Mouse (Mus musculus) MEL (cell line): ENCODE results near the gene Dgkz. TPM values are rescaled to one million over a fixed set of nuclear protein-coding genes. Genes with fewer than 3 reads are reported as not detected.

Source experiments
- DNase-seq: peaks from one replicate; pipeline ENCODE4 v3.0.0; 2011; ENCODE audit warnings: low read depth, low spot score
- H3K27ac ChIP-seq: 2 replicates; pipeline ENCODE4 v1.5.1; 2012; ENCODE audit warnings: low read depth, mild to moderate bottlenecking, control low read depth, low read length, moderate library complexity; ENCODE audit not compliant: control insufficient read depth
- H3K27me3 ChIP-seq, 2 experiments: fragments of 150-350 bp in 1 of 2; sonication (generic) in 1 of 2; 2 replicates each; pipeline ENCODE4 v1.6.1; 2012; ENCODE audit warnings: low read length in 2 of 2, mild to moderate bottlenecking in 2 of 2, improper control_type of control experiment in 1 of 2, moderate library complexity in 1 of 2; ENCODE audit not compliant: insufficient read depth in 2 of 2, control insufficient read depth in 1 of 2
- H3K36me3 ChIP-seq, 2 experiments: 2 replicates each; pipeline ENCODE4 v1.6.1; 2012 to 2014; ENCODE audit warnings: low read length in 2 of 2, improper control_type of control experiment in 1 of 2, inconsistent platforms in 1 of 2, mild to moderate bottlenecking in 1 of 2; ENCODE audit not compliant: insufficient read depth in 2 of 2, control insufficient read depth in 1 of 2
- H3K4me1 ChIP-seq, 2 experiments: fragments of 150-350 bp in 1 of 2; sonication (generic) in 1 of 2; 2 replicates each; pipeline ENCODE4 v1.6.1; 2012; ENCODE audit warnings: low read length in 2 of 2, improper control_type of control experiment in 1 of 2, mild to moderate bottlenecking in 1 of 2; ENCODE audit not compliant: insufficient read depth in 2 of 2, control insufficient read depth in 1 of 2
- H3K4me3 ChIP-seq, 2 experiments: fragments of 150-350 bp in 1 of 2; sonication (generic) in 1 of 2; 2 replicates each; pipeline ENCODE4 v1.5.1; 2012; ENCODE audit warnings: low read depth in 2 of 2, low read length in 2 of 2, mild to moderate bottlenecking in 2 of 2, moderate library complexity in 2 of 2, control low read depth in 1 of 2, improper control_type of control experiment in 1 of 2; ENCODE audit not compliant: control insufficient read depth in 1 of 2, insufficient read depth in 1 of 2
- H3K79me2 ChIP-seq: 2 replicates; pipeline ENCODE4 v1.6.1; 2012; ENCODE audit warnings: mild to moderate bottlenecking, low read length, moderate library complexity; ENCODE audit not compliant: control insufficient read depth, poor library complexity, insufficient read depth
- H3K9ac ChIP-seq: 2 replicates; pipeline ENCODE4 v1.6.1; 2012; ENCODE audit warnings: low read depth, mild to moderate bottlenecking, control low read depth, low read length, moderate library complexity; ENCODE audit not compliant: control insufficient read depth, poor library complexity, severe bottlenecking
- H3K9me3 ChIP-seq: fragments of 150-350 bp; sonication (generic); replicated peaks from 2 replicates; pipeline ENCODE4 v1.6.1; 2012; ENCODE audit warnings: mild to moderate bottlenecking, low read length, improper control_type of control experiment, moderate library complexity; ENCODE audit not compliant: insufficient read depth
- BHLHE40 ChIP-seq: IDR thresholded peaks from 2 replicates; pipeline ENCODE4 v1.6.1; 2012; ENCODE audit warnings: low read depth, mild to moderate bottlenecking, inconsistent platforms, low read length, improper control_type of control experiment, borderline replicate concordance
- E2F4 ChIP-seq: IDR thresholded peaks from 2 replicates; pipeline ENCODE4 v1.6.1; 2011; ENCODE audit warnings: low read depth, low read length, improper control_type of control experiment, borderline replicate concordance
- EP300 ChIP-seq, 2 experiments: IDR thresholded peaks; 2 replicates each; pipeline ENCODE4 v1.6.1; 2011; ENCODE audit warnings: improper control_type of control experiment in 2 of 2, low read length in 2 of 2, low read depth in 1 of 2, mild to moderate bottlenecking in 1 of 2
- ETS1 ChIP-seq: IDR thresholded peaks from 2 replicates; pipeline ENCODE4 v1.6.1; 2012; ENCODE audit warnings: low read depth, mild to moderate bottlenecking, inconsistent platforms, low read length, improper control_type of control experiment, moderate library complexity
- GABPA ChIP-seq: IDR thresholded peaks from 2 replicates; pipeline ENCODE4 v1.6.1; 2012; ENCODE audit warnings: low read depth, mild to moderate bottlenecking, inconsistent platforms, low read length, improper control_type of control experiment, moderate library complexity
- GATA1 ChIP-seq: IDR thresholded peaks from 2 replicates; pipeline ENCODE4 v1.6.1; 2011; ENCODE audit warnings: low read depth, low read length, improper control_type of control experiment
- JUND ChIP-seq: IDR thresholded peaks from 2 replicates; pipeline ENCODE4 v1.6.1; 2011; ENCODE audit warnings: low read depth, mild to moderate bottlenecking, improper control_type of control experiment, low read length
- KAT2A ChIP-seq: conservative IDR thresholded peaks from 2 replicates; pipeline ENCODE4 v1.6.1; 2012; ENCODE audit warnings: low read depth, low read length, improper control_type of control experiment, inconsistent platforms
- MAFK ChIP-seq: IDR thresholded peaks from 2 replicates; pipeline ENCODE4 v1.6.1; 2011; ENCODE audit warnings: low read depth, mild to moderate bottlenecking, low read length, improper control_type of control experiment, borderline replicate concordance
- MAX ChIP-seq: IDR thresholded peaks from 2 replicates; pipeline ENCODE4 v1.6.1; 2011; ENCODE audit warnings: low read length, improper control_type of control experiment
- MAZ ChIP-seq: IDR thresholded peaks from 2 replicates; pipeline ENCODE4 v1.6.1; 2012; ENCODE audit warnings: low read depth, mild to moderate bottlenecking, inconsistent platforms, low read length, improper control_type of control experiment
- MEF2A ChIP-seq: IDR thresholded peaks from 2 replicates; pipeline ENCODE4 v1.6.1; 2014; ENCODE audit warnings: low read depth, mild to moderate bottlenecking, inconsistent platforms, low read length, improper control_type of control experiment; ENCODE audit not compliant: poor library complexity, insufficient replicate concordance, severe bottlenecking; ENCODE audit errors: extremely low read depth
- MXI1 ChIP-seq: IDR thresholded peaks from 2 replicates; pipeline ENCODE4 v1.6.1; 2011; ENCODE audit warnings: mild to moderate bottlenecking, low read depth, low read length, improper control_type of control experiment
- MYB ChIP-seq: IDR thresholded peaks from 2 replicates; pipeline ENCODE4 v1.6.1; 2011; ENCODE audit warnings: mild to moderate bottlenecking, low read depth, low read length, improper control_type of control experiment
- MYC ChIP-seq: IDR thresholded peaks from 2 replicates; pipeline ENCODE4 v1.6.1; 2011; ENCODE audit warnings: low read depth, mild to moderate bottlenecking, low read length, improper control_type of control experiment, moderate library complexity
- NELFE ChIP-seq: IDR thresholded peaks from 2 replicates; pipeline ENCODE4 v1.6.1; 2011; ENCODE audit warnings: low read depth, low read length, improper control_type of control experiment
- POLR2A ChIP-seq, 2 experiments: IDR thresholded peaks; 2 replicates each; pipeline ENCODE4 v1.6.1; 2011 to 2012; ENCODE audit warnings: low read length in 2 of 2, mild to moderate bottlenecking in 2 of 2, control low read depth in 1 of 2, improper control_type of control experiment in 1 of 2, low read depth in 1 of 2, moderate library complexity in 1 of 2; ENCODE audit not compliant: control insufficient read depth in 1 of 2, insufficient read depth in 1 of 2, poor library complexity in 1 of 2
- POLR2AphosphoS2 ChIP-seq: IDR thresholded peaks from 2 replicates; pipeline ENCODE4 v1.6.1; 2011; ENCODE audit warnings: low read length, improper control_type of control experiment
- RAD21 ChIP-seq: IDR thresholded peaks from 2 replicates; pipeline ENCODE4 v1.6.1; 2011; ENCODE audit warnings: mild to moderate bottlenecking, low read depth, low read length, improper control_type of control experiment
- RCOR1 ChIP-seq: IDR thresholded peaks from 2 replicates; pipeline ENCODE4 v1.6.1; 2012; ENCODE audit warnings: low read depth, mild to moderate bottlenecking, inconsistent platforms, low read length, improper control_type of control experiment
- SIN3A ChIP-seq: IDR thresholded peaks from 2 replicates; pipeline ENCODE4 v1.6.1; 2012; ENCODE audit warnings: low read length, improper control_type of control experiment, inconsistent platforms
- SMC3 ChIP-seq: IDR thresholded peaks from 2 replicates; pipeline ENCODE4 v1.6.1; 2011; ENCODE audit warnings: low read depth, low read length, improper control_type of control experiment
- TAL1 ChIP-seq: IDR thresholded peaks from 2 replicates; pipeline ENCODE4 v1.6.1; 2012; ENCODE audit warnings: mild to moderate bottlenecking, inconsistent platforms, low read length, moderate library complexity, mixed read lengths
- TCF12 ChIP-seq: IDR thresholded peaks from 2 replicates; pipeline ENCODE4 v1.6.1; 2014; ENCODE audit warnings: low read depth, mild to moderate bottlenecking, inconsistent platforms, low read length, improper control_type of control experiment, moderate library complexity
- UBTF ChIP-seq: IDR thresholded peaks from 2 replicates; pipeline ENCODE4 v1.6.1; 2012; ENCODE audit warnings: low read depth, mild to moderate bottlenecking, inconsistent platforms, low read length, improper control_type of control experiment, moderate library complexity, borderline replicate concordance; ENCODE audit not compliant: insufficient read depth
- USF1 ChIP-seq: IDR thresholded peaks from 2 replicates; pipeline ENCODE4 v1.6.1; 2014; ENCODE audit warnings: low read depth, mild to moderate bottlenecking, inconsistent platforms, low read length, improper control_type of control experiment, moderate library complexity
- USF2 ChIP-seq, 2 experiments: IDR thresholded peaks; 2 replicates each; pipeline ENCODE4 v1.6.1; 2011 to 2012; ENCODE audit warnings: improper control_type of control experiment in 2 of 2, low read length in 2 of 2, borderline replicate concordance in 1 of 2, inconsistent platforms in 1 of 2, low read depth in 1 of 2, mild to moderate bottlenecking in 1 of 2; ENCODE audit not compliant: insufficient read depth in 1 of 2
- ZC3H11A ChIP-seq: IDR thresholded peaks from 2 replicates; pipeline ENCODE4 v1.6.1; 2012; ENCODE audit warnings: low read depth, mild to moderate bottlenecking, inconsistent platforms, low read length, improper control_type of control experiment
- ZKSCAN1 ChIP-seq: IDR thresholded peaks from 2 replicates; pipeline ENCODE4 v1.6.1; 2012; ENCODE audit warnings: low read depth, mild to moderate bottlenecking, inconsistent platforms, low read length, improper control_type of control experiment, moderate library complexity
- polyA plus RNA-seq, 2 experiments: library from polyadenylated mRNA; stranded (reverse) in 1 of 2; unstranded in 1 of 2; fragments of >175 nt in 1 of 2; fragments of >200 nt in 1 of 2; gene quantifications; 2 replicates each; pipeline versions ENCODE4 v1.2.1 to v1.2.4; 2012; ENCODE audit warnings: low replicate concordance in 2 of 2, low read depth in 1 of 2; ENCODE audit not compliant: insufficient read length in 2 of 2, insufficient read depth in 1 of 2, missing spikeins in 1 of 2
- total RNA-seq: library from RNA; depleted of rRNA; stranded (reverse); fragments of 300-350 nt; gene quantifications from 2 replicates; pipeline ENCODE4 v1.2.3, GENCODE M21; 2012

Dgkz gene
- total and polyA plus RNA-seq, 3 experiments: 65.6 to 165 TPM; not detected in 1

- Histone ChIP-seq H3K4me1 (peaks cover 42 to 58% of the 10 kb centered on the region in 2 experiments), H3K27me3 (no peaks in the 10 kb centered on the region), H3K79me2 (peaks cover 2% of the 10 kb centered on the region), H3K9me3 (no peaks in the 10 kb centered on the region), H3K4me3 (no peak overlapping the region), H3K36me3 (peaks cover 4 to 49% of the 10 kb centered on the region in 2 experiments), H3K27ac (peak overlapping the region; percentile 72), H3K9ac (no peak overlapping the region; the same call in 1 of the 2 replicates)
- no peak for TF ChIP-seq RAD21
- TF ChIP-seq POLR2AphosphoS2: no peak
- TF ChIP-seq MXI1: no peak
- no peak for DNase-seq
Observed at GRCm38 (mm10) chr2:91917096-91917495, 58.6 kb downstream of the Dgkz start.

GRCm38 (mm10) chr2:91916346-91916977 lies 59.2 kb downstream of the Dgkz start:
- Histone ChIP-seq H3K9ac (peak overlapping the region; percentile 40), H3K36me3 (peaks cover 4 to 49% of the 10 kb centered on the region in 2 experiments), H3K4me1 (peaks cover 42 to 56% of the 10 kb centered on the region in 2 experiments), H3K9me3 (no peaks in the 10 kb centered on the region), H3K79me2 (peaks cover 2% of the 10 kb centered on the region; the same call in 1 of the 2 replicates), H3K4me3 (0 out of 4 replicates have a peak overlapping the region, but pooled peaks of 1 of the 2 experiments have one; percentile 7), H3K27me3 (no peaks in the 10 kb centered on the region), H3K27ac (peak overlapping the region; percentile 72)
- DNase-seq: peak; percentile 79
- TF ChIP-seq MXI1 (peak; percentile 76), SMC3 (no peak), EP300 (IDR thresholded peaks at IDR 0.05; ENCODE audit: low read depth in 1 of 2, low read length in 2 of 2) (peak; percentile 99), MAZ (peak; percentile 17; the same call in 1 of the 2 replicates), TAL1 (peak; percentile 73), MAX (0 out of 2 replicates have a peak, but pooled peaks have one; percentile 24), JUND (0 out of 2 replicates have a peak, but pooled peaks have one; percentile 10), E2F4 (no peak), RCOR1 (peak; percentile 84), USF1 (no peak), MAFK (peak; percentile 42; the same call in 1 of the 2 replicates), GABPA (no peak), ZC3H11A (no peak), TCF12 (peak; percentile 99), MYB (peak; percentile 84), UBTF (no peak), USF2 (IDR thresholded peaks at IDR 0.05; ENCODE audit: borderline replicate concordance in 1 of 2, insufficient read depth in 1 of 2, low read depth in 1 of 2, low read length in 2 of 2) (no peak), ETS1 (peak; percentile 92), MEF2A (no peak), POLR2A (IDR thresholded peaks at IDR 0.05; ENCODE audit: control insufficient read depth in 1 of 2, insufficient read depth in 1 of 2, low read depth in 1 of 2, low read length in 2 of 2, poor library complexity in 1 of 2) (no peak; a peak in 1 of 4 replicates), MYC (0 out of 2 replicates have a peak, but pooled peaks have one; percentile 51), BHLHE40 (0 out of 2 replicates have a peak, but pooled peaks have one; percentile 25), RAD21 (no peak), GATA1 (peak; percentile 99), NELFE (peak; percentile 11; the same call in 1 of the 2 replicates), KAT2A (no peak), SIN3A (peak; percentile 93), ZKSCAN1 (no peak)
